Mouse (Mus musculus) cerebellum, adult 2 months (tissue): ENCODE results near the gene Gm21680.
"Not testable (repeated sequence)": the region's sequence is repeated elsewhere in the genome, so short reads cannot be mapped to it uniquely, and the experiment has no call there.

ENCODE experiments used
- CTCF ChIP-seq: fragments of 200-500 bp; IDR thresholded peaks from 2 replicates; pipeline ENCODE4 v1.5.1; 2011; ENCODE audit warnings: low read depth, mild to moderate bottlenecking, control low read depth, low read length, moderate library complexity, borderline replicate concordance; ENCODE audit not compliant: insufficient read depth
- POLR2A ChIP-seq: fragments of 200-500 bp; IDR thresholded peaks from 2 replicates; pipeline ENCODE4 v1.6.1; 2011; ENCODE audit warnings: low read length, control low read depth, borderline replicate concordance; ENCODE audit not compliant: insufficient read depth

GRCm38 (mm10) chr5:25988550-25988949, 16.1 kb upstream of the Gm21680 start, which contains the start of gene Gm21698:
- TF ChIP-seq CTCF, POLR2A: not testable (repeated sequence)
